Mouse (Mus musculus) frontal cortex, postnatal 25 days (tissue): Measurements from ENCODE around the gene Wbp4.
"Not testable (repeated sequence)": the region's sequence is repeated elsewhere in the genome, so short reads cannot be mapped to it uniquely, and the experiment has no call there.

Experiments used
- DNase-seq, 2 experiments: peaks; one replicate each; pipeline ENCODE4 v3.0.0; 2022; ENCODE audit warnings: low spot score in 2 of 2

Wbp4 gene

GRCm38 (mm10) chr14:79481339-79482151, at the start of gene Wbp4:
Gene Wbp4 (minus strand): TSS chr14:79481520.
- peak; percentile 98 for DNase-seq

DNA sequence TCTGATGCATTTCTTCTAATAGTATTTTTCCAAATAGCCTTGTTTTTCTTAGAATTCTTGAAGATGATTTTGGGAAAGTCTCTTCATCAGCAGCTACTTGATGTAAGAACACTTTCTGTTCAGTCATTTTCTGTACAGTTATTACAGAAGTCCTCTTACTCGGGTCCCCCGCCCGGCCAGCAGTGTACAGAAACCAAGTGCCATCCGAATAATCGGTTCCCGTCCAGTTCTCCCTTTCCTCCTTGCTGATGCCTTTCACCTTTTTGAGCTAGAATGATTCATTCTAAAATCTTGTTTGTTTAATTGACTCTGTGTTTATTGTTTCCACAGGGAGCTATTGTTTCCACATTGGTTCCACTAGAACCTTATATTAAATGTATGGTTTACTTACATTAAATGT, 49.4 kb upstream of the Wbp4 start:
- DNase-seq, result no peak

- no peak for DNase-seq
Measured at GRCm38 (mm10) chr14:79529581-79530554, 48.5 kb upstream of the Wbp4 start.

- no peak for DNase-seq
Measured at GRCm38 (mm10) chr14:79527704-79528103, 46.4 kb upstream of the Wbp4 start.

DNA sequence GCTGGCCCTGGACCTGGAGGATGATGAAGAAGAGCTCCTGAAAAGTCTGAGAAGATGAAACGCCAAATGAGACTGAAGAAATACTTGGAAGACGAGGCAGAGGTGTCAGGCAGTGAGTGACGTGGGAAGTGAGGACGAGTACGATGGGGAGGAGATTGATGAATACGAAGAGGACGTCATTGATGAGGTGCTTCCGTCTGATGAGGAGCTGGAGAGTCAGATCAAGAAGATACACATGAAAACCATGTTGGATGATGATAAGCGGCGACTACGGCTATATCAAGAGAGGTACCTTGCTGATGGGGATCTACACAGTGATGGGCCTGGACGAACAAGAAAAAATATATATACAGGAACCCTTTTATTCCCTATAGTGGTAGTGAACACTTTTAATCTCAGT, 44.8 kb upstream of the Wbp4 start:
- not testable (repeated sequence) for DNase-seq

DNA sequence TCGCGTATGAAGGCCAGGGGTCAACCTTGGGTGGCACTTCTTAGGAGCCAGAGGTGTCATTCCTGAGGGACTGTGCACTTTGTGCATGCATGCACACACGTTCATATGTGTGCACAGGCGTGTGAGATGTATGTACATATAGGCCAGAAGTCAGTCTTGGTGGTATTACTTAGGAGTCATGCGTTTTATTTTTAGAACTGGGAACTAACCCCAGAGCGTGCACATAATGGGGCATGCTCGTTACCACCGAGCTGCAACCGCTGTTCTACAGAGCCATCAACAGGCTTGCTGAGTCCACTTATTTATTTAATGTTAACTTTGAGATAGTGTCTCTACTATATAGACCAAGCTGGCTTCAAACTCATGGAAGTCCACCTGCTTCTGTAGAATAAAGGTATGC, 41.1 kb upstream of the Wbp4 start:
- DNase-seq, result no peak

DNA sequence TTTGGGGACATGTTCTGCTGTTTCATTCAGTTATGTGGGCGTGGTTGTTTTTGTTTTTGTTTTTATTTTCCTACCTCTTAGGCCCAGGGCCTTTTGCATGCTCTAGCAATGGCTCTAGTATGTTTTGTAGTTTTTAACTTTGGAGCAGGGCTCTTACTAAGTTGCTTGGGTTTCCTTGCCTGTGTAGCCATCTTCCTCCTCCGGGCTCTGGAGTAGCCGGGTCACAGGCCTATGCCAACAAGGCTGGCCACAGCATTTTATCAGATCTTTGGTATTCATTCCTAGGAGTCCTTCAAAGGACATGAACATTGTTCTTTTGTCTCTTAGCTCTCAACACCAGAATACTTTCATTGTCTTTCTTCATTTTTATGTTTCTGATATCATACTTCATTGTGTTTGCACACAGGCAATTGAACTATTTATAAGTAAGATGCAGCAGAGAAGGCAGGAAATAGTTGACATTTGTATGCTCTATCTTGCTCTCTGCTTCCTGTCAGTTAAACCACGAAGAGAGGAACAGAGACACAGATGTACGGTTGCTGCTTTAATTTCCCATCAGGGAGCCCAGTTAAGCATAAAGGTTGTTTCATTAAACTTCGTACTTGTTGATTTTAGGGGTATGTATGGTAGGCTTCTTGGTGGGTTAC, 40.3 kb upstream of the Wbp4 start:
- no peak for DNase-seq

DNA sequence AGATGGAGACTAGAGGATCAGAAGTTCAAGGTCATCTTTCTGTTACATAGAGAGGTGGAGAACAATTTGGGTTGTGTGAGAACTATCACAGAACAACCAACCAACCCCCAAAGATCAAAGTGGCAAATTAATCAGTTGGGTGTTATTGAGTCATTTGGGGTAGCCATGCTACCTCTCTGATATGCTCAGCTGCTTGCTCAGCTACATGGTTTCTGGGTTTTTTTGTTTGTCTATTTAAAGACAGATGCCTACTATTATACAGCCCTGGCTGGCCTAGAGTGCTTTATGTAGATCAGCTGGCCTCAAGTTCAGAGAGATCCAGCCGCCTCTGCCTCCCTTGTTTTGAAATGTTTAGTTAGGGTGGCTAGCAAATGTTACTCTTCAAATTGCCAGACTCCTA, 39.7 kb upstream of the Wbp4 start:
- no peak for DNase-seq

GRCm38 (mm10) chr14:79520612-79521011, 39.3 kb upstream of the Wbp4 start:
- no peak for DNase-seq

DNA sequence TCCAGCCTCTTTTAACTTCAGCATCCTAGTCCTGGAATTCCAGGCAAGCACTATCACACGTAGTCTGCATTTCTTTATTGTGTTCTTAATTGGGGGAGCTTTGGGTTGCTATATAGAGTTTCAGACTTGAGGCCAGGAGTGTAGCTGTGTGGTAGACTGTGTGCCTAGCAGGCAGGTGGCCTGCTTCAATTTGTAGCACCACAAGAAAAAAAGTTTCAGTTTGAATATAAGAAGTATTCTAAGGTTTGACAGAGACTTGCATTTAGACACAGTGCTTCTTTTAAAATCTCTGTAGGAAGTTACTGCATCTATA, 38.3 kb upstream of the Wbp4 start:
- no peak for DNase-seq

DNA sequence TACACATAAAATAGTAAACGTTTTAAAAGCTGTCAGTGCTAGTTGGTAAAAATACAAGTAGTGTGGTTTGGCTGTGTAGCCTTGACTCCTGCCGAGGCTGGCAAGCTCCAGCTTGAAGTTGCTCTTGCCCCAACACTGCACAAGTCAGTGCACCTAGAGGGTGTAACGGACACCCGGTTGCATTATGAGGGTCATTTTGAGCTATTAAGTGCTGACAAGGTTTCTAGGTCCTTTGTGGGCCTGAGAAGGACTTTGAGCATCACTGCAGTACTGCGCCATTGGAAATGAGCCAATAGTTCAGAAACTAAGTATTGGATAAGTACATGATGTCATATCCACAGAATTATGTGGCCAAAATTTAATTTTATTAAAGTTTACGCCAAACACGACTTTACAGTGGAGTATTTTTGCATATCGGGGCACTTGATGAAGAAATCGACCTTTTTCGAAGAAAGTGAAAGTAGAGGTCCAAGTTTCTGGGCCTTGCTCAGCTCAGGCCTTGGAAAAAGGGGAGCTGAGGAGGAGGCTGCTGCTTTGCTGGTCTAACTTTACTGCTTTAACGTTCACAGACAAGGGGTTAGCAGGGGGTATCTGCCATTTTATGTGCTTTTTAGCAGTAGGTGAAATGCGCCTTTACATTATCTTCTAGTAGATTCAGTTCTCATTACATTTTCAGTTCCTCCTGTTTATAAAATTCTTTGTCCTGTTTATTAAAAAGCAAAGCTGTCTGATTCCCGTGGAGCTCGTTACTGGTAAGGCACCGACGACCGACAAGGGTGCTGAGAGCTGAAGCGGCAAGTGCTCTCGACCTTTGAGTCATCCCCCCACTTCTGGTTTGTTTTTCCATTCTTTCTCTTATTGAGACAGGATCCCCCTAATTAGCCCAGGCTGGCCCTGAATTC, 37.7 kb upstream of the Wbp4 start:
- DNase-seq, result no peak

- DNase-seq, result no peak
Measured at GRCm38 (mm10) chr14:79518123-79518522, 36.8 kb upstream of the Wbp4 start.

- no peak for DNase-seq
Measured at GRCm38 (mm10) chr14:79517185-79517740, 35.9 kb upstream of the Wbp4 start.

DNA sequence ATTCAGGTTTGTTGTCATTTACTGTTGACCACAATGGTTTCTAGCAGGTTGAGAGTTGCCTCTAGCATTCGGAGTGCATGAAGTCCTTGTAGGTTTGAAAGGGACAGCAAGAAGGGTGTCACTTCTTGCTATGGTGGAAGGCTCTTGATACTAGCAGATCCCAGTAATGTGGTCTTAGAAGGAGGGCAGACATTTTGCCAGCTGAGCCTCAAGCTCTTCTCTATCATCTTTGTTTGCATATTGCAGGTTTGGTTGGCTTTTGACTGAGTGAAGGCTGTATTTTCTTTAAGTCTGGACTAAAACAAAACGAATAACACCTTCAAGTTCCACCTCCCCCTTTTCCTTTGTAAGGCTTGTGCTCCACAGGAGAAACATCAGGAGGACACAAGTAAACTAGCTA, 35.4 kb upstream of the Wbp4 start:
- DNase-seq, result no peak

- DNase-seq, result no peak
Measured at GRCm38 (mm10) chr14:79516243-79516610, 34.9 kb upstream of the Wbp4 start.

DNA sequence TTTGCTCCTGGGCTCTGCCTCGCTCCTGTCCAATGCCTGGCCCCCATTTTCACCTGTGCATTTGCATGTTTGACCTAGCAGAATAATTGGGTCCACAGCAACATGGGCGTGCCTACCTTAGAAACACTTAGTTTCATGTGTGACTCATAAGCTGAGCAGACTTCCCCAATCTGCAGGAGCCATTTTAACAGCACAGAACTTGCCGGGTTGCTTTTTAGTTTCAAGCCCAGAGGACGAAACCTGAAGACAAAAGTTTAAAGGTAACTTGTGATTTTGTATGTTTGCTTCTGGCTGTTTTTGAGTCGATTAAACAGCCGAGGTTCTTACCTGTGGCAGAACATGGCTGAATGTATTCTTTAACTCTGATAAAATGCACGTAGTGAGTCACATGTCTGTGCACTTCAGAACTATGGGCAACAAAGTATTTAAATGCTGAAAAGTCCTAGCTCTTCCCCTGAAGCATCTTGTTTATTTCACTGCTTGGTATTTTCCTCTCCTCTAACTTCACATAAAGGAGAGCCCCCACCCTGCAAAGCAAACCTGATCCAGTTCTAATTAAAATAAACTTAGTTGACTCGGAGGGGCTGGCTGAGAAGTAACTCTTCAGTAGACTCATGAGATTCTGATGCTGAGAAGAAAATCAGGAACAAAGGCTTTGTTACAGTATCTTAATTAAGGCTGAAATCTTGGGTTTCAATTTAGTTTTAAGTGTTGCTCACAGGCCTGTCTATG, 34.4 kb upstream of the Wbp4 start:
- no peak for DNase-seq

DNA sequence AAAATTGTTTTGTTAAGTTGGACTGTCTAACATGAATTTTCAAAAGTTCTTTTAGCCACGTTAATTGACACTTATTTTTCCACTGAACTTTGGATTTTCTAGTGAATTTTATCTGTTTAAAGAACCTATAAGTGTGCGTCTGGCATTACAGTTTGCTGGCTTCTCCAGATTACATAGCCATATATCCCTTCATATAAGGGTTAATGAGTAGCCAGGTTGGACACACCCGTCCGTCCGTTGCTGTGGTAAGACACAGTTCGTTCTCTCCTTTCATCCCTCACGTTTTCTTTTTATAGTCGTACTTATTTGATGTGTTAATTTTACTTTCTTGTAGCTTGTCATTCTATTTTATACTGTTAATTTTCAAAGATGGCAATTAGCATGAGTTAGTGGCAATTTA, 33.8 kb upstream of the Wbp4 start:
- no peak for DNase-seq

- DNase-seq, result no peak
Measured at GRCm38 (mm10) chr14:79513951-79514350, 32.6 kb upstream of the Wbp4 start.

DNA sequence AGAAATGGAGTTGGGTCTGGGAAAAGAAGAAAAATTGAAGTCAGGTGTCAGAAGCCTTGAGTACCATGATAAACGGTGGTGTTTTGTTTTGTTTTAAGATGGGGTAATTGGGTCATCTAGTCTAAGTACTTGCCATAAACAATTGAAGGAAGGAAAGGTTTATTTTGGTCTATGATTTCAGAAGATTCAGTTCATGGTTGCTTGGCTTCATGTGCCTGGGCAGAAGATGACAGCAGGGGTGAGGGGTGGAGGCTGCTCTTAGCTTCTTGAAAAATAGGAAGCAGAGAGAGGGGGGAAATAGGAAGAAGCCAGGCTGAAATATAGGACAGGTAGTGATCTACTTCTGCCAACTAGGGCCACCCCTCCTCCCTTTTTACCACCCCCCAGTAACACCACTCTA, 30.2 kb upstream of the Wbp4 start:
- DNase-seq, result no peak

DNA sequence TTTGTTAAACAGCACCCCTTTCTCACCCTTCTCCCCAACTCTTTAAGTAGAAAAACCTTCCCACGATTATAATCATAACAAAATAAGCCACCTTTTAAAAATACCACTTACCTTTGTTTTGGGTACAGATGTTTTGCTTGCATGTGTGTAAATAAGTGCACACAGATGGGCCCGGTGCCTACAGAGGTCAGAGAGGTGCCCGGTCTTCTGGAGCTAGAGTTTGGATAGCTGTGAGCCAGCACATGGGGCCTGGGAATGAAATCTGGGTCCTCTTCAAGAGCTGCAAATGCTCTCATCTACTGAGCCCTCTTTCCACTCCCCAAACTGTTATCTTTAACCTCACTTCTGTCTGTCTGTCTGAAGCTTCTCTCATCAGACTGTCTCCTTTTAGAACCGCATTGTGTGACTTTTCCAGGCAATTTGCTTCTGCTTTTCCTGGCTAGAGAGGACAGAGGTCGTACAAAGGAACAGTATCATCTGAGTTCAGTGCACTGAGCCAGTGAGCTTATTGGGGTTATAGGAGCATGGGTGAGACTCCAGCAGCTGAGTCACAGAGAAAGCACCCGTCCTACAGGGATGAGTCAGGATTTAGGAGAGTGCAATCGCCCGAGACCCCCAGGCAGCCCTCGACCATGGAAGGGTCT, 27.5 kb upstream of the Wbp4 start:
- DNase-seq, result no peak
